Mouse (Mus musculus): Measurements from ENCODE around the gene Bcl2l11. TPM values are rescaled to one million over a fixed set of nuclear protein-coding genes. Genes with fewer than 3 reads are reported as not detected.
"Not testable (repeated sequence)": the region's sequence is repeated elsewhere in the genome, so short reads cannot be mapped to it uniquely, and the experiment has no call there.

Bcl2l11 gene
- total RNA-seq, 2 experiments from 2014 or later: 16.5 to 19.7 TPM

DNA sequence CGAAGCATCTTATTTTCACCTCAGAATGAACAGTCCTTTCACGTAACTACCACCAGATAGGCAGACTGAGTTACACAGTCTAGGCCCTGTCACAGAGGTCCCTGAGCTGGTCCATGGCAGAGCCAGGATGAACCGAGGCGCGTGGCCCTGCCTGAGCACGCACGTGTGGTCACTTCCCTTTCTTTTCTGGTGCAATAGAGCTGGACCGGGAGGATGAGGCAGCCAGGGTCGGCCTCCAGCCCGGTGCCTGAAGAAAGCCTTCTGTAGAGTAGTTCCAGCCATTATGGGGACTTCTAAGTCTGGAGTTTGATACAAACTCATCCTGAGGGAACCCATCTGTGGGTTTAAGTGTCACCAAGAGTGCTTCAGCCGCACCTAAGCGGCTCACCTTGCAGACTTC lies 42.1 kb downstream of the Bcl2l11 start:
- no peak for DNase-seq
- intact Hi-C loops (cut with DNase I): no loop called here

DNA sequence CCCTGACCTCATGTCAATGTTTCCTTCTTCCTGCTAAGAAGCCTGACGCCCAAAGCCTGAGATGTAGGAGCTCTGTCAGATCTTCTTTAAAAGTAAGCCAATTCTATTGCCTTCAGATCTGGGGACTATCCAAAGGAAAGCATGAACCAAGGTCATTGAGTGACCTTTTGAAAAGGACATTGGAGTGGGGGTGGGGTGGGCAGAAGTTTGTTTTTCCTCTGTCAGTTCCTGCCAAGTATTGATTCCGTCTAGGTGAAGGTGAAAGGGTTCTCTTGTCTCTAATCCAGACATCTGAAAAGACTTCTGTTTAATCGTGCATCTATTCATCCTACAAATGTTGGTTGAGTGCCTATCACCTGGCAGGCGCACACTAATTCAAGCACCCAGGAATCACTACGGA lies 43.6 kb downstream of the Bcl2l11 start:
- intact Hi-C loops (cut with DNase I): no loop called here
- DNase-seq: no peak

GRCm38 (mm10) chr2:128169972-128170371 lies 44.1 kb downstream of the Bcl2l11 start:
- DNase-seq: no peak
- intact Hi-C loops (cut with DNase I): no loop called here

DNA sequence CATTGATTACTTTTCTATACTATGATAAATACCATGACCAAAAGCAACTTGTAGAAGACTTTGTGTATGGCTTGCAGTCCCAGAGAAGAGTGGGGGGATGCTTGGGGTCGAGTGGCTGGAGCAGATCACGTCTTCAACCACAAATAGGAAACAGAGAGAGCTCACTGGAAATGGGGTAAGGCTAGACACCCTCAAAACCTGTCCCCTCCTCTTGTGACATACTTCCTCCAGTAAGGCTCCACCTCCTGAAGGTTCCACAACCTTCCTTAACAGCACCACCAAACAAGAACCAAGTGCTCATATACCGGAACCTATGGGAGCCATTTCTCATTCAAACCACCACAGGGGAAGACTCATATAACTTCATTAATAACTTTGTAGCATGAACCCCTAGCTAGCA lies 44.8 kb downstream of the Bcl2l11 start:
- DNase-seq: no peak
- intact Hi-C loops (cut with DNase I): no loop called here

DNA sequence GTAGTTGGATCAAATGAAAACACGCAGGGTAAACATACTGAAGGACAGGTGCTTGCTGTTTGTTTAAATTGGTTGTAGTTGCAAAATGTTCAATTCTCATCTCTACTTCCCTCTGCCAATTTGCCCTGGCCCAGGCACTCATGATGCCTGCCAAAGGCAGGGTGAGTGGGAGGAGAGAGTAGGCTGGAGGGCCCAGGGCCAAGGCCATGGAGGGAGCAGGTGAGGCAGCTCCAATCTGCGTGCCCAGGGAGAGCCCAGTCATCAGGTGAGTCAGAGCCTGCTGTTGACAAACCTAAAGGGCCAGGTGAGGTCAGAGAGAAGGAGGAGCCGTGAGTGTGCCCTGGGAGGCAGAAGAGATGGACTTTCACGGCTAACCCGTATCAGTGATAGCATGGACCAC lies 46.4 kb downstream of the Bcl2l11 start:
- intact Hi-C loops (cut with DNase I): no loop called here
- peak; percentile 51 to 69 for DNase-seq

DNA sequence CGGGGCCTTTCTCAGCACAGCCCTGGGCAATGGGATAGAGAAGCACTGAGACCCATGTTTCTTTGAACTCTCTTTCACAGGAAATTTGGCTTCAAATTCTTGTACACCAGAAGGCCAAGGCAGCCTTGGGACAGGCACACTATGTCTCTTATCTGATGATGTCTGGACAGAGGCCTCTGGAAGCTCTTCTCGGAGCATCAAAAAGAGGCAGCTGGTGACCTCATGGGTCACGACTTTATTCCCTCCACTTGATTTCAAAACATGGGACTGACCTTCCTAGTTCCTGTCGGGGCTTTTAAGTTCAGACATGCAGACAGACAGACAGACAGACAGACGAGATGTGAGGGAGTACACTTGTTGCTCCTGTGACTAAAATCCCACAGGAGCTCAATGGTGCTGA lies 48.3 kb downstream of the Bcl2l11 start:
- intact Hi-C loops (cut with DNase I): no loop called here

DNA sequence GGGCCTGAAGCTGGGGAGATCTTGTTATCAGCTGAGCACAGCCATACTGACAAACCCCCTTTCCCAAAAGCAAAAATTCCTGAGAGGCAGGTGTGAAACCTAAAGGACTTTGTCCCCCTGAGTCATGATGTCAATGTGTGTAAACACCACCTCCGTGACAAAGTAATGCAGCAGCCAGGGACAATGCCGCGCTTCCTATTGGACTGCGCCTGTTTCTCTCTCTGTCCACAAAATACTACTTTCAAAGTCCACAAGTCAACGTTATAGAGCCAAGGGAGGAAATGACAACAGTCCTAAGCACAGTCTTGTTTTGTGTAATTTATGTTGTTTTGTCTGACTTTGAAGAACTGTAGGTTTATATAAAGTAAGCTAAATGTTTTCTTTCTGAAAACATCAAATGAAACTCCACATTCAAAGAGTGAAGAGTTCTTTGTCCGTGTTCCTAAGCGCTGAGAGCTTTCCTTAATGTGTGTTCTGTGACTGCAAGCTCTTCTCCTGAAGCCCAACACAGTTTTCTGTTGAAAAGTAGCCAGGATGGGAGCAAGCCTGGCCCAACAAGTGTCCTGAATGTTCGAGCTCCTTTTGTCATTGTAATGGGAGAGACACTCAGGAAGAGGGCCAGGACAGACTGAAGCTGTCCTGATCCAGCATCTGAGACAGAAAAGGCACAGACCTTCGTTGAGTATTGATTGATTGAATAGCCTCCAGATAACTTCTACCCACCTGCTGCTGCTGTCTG lies 48.9 kb downstream of the Bcl2l11 start:
- intact Hi-C loops (cut with DNase I): loop anchor here (5.0 kb wide), 2 partner anchors 47 to 73 kb away; partner anchors contain the start of gene Bcl2l11
- DNase-seq: no peak

More for the DNA sequence above, 48.3 kb downstream of the Bcl2l11 start:
- no peak for DNase-seq

DNA sequence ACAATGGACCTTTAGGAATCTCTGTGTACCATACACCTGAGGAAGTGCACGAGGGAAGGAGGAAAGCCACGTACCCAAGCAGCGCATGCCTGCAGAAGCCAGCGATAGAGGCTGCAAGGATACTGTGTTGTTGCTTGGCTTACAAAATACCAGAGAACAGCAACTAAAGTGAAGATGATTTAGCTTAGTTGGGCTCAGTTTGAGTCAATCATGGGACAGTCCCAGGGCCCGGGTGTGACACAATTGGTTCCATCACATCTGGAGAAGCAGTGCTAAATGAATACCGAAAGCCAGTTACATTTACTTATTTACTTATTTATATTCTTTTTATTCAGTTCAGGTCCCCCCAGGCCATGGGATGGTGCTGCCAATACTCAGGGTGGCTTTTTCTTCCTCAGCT lies 49.8 kb downstream of the Bcl2l11 start:
- no peak for DNase-seq
- intact Hi-C loops (cut with DNase I): loop anchor here (5.0 kb wide), 2 partner anchors 48 to 72 kb away; partner anchors contain the start of gene Bcl2l11

GRCm38 (mm10) chr2:128176391-128177044 lies 50.7 kb downstream of the Bcl2l11 start:
- DNase-seq: peak; percentile 32 to 46
- intact Hi-C loops (cut with DNase I): loop anchor here (5.0 kb wide), 2 partner anchors 49 to 71 kb away; partner anchors contain the start of gene Bcl2l11

GRCm38 (mm10) chr2:128177241-128177661 lies 51.4 kb downstream of the Bcl2l11 start:
- DNase-seq: peak; percentile 47 to 63
- intact Hi-C loops (cut with DNase I): loop anchor here (5.0 kb wide), 2 partner anchors 50 to 70 kb away; partner anchors contain the start of gene Bcl2l11

- intact Hi-C loops (cut with DNase I): loop anchor here (5.0 kb wide), 2 partner anchors 52 to 68 kb away; partner anchors contain the start of gene Bcl2l11
- DNase-seq: peak in 1 of 2 experiments; percentile 25
These were observed 53.4 kb downstream of the Bcl2l11 start for GRCm38 (mm10) chr2:128179126-128179807.

- intact Hi-C loops (cut with DNase I): loop anchor here (5.0 kb wide), 2 partner anchors 53 to 67 kb away; partner anchors contain the start of gene Bcl2l11
- DNase-seq: peak; percentile 73 to 80
These were observed 54.1 kb downstream of the Bcl2l11 start for GRCm38 (mm10) chr2:128179808-128180379.

- intact Hi-C loops (cut with DNase I): not testable (repeated sequence)
These were observed 56.3 kb downstream of the Bcl2l11 start for GRCm38 (mm10) chr2:128182181-128182580.

DNA sequence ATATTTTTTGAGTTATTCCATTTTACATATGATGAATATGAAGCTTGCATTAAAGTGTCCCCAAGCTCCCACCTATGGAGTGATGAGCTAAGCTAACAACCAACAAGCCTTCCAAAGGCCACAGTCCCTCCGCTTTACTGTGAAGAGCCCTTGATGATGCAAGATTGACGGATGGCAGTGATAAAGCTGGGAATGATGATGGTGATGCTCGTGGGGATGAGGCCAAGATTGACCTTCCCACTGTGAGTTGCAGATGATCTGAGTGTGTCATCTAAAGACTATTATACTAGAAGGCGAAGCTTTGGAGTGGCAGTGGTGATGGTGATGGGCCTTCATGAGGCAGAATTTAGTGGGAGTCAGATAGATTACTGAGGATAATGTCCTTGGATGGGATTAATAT lies 56.9 kb downstream of the Bcl2l11 start:
- no peak for DNase-seq
- intact Hi-C loops (cut with DNase I): no loop called here

More at GRCm38 (mm10) chr2:128182181-128182580, 56.3 kb downstream of the Bcl2l11 start:
- not testable (repeated sequence) for DNase-seq

- intact Hi-C loops (cut with DNase I): no loop called here
- no peak for DNase-seq
These were observed 57.9 kb downstream of the Bcl2l11 start for GRCm38 (mm10) chr2:128183762-128184161.

- intact Hi-C loops (cut with DNase I): no loop called here
- no peak for DNase-seq
These were observed 60.1 kb downstream of the Bcl2l11 start for GRCm38 (mm10) chr2:128185942-128186341.

GRCm38 (mm10) chr2:128187277-128187676 lies 61.4 kb downstream of the Bcl2l11 start:
- DNase-seq: peak; percentile 35 to 69
- intact Hi-C loops (cut with DNase I): no loop called here

DNA sequence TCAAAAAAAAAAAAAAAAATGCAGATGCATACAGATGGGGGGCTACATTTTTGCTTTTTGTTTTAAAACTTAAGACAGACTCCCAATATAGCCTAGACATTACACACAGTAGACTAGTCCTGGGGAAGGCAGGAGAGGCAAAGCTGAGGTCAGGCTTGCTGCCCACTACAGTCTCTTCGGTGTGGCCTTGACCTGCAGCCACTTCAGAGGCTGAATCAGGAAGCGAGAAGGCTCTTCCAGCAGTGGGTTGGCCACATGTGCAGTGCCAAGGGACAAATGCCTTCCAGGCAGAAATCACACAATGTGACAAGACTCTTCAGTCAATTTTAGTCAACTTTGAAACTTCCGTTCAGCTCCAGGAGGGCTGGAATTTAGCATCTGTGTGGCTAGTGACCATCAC lies 62.6 kb downstream of the Bcl2l11 start:
- DNase-seq: no peak
- intact Hi-C loops (cut with DNase I): no loop called here

DNA sequence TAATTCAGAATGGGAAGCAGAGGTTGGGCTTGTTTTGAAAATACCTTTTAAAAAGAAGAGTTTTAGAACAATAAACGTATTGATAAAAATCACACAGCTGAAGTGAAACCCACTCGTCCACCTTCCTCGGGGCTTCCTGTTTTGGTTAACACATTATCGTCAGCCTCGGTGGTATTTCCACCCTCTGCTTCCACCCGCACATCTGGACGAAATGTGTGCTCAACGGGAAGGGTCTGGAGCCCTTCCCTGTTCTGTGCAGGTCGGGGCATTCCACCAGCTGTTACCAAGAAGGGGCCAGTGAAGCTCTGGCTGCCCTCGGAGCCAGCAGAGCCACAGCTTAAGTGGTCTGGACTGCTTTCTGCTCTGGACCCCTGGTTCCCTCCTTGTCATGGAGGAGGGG lies 63.9 kb downstream of the Bcl2l11 start:
- intact Hi-C loops (cut with DNase I): no loop called here
- DNase-seq: no peak

DNA sequence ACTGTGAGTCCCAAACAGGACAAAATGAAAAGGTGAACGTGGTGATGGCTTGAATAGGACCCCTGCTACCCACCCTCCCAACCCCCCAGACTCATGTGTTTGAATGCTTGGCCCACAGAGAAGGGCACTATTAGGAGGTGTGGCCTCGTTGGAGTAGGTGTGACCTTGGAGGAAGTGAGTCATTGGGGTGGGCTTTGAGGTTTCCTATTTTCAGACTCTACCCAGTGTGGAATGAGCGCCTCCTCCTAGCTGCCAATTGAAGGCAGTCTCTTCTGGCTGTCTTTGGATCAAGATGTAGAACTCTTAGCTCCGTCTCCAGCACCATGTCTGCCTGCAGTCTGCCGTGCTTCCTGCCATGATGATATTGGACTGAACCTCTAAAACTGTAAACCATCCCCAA lies 64.4 kb downstream of the Bcl2l11 start:
- intact Hi-C loops (cut with DNase I): no loop called here

More for the DNA sequence above, 64.4 kb downstream of the Bcl2l11 start:
- DNase-seq: no peak
